In the genomic region with DNA sequence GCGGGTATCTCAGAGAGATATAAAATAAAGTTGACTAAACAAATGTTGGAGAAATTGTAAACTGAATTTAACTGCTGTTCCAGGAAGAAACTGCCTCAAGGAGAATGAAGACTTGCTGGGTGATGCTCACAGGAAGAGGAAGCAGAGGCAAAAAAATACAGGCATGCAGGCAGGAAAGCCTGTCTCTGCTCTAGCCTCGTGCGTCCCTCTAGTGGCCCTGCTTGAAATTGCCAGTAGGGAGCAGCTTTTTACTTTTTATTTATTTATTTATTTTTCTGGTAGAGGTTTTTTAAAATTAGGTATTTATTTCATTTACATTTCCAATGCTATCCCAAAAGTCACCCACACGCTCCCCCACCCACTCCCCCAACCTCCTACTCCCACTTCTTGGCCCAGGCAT, we compare ENCODE assay signal across 8 mouse cellular contexts.
DNase-seq lines count a peak whose midpoint lies in the region; ATAC-seq and TF ChIP-seq lines count a peak whose summit lies in the region.

No protein-coding gene starts in this region.

- peak; percentile 41 for TF ChIP-seq CTCF in gastrocnemius, adult 2 months (IDR thresholded peaks at IDR 0.05)
- TF ChIP-seq CTCF in bone marrow macrophage, adult 2 months (IDR thresholded peaks at IDR 0.05; ENCODE audit: low read depth, low read length) = peak; percentile 21; the same call in 1 of the 2 replicates

- no peaks in the 10 kb centered on the region for H3K9me3 ChIP-seq in forebrain, embryonic 10.5 days
- no peaks in the 10 kb centered on the region for H3K9me3 ChIP-seq in midbrain, embryonic 11.5 days (ENCODE audit: control insufficient read depth, low read length)

- TF ChIP-seq POLR2A in bone marrow macrophage, adult 2 months (IDR thresholded peaks at IDR 0.05; ENCODE audit: borderline replicate concordance, low read depth, low read length) = no peak

- WGBS in forebrain, embryonic 10.5 days = 48% methylated on average over 4 of the region's 4 CpGs
- WGBS in midbrain, embryonic 11.5 days = 36% methylated on average over 4 of the region's 4 CpGs

- no peak overlapping the region for H3K4me3 ChIP-seq in gastrocnemius, adult 2 months
- H3K4me3 ChIP-seq in bone marrow macrophage, adult 2 months (ENCODE audit: insufficient read depth, low read length) = no peak overlapping the region
- H3K4me3 ChIP-seq in forebrain, embryonic 10.5 days = no peak overlapping the region
- no peak overlapping the region for H3K4me3 ChIP-seq in midbrain, embryonic 11.5 days (ENCODE audit: low read depth, low read length)

- no peak for DNase-seq in gastrocnemius, adult 2 months
- no peak for DNase-seq in gastrocnemius, adult 18-20 months (ENCODE audit: low spot score)
- DNase-seq in 3T3-L1 (ENCODE audit: low read depth, low spot score) = peak; percentile 48
- DNase-seq in forebrain, embryonic 10.5 days (ENCODE audit: extremely low spot score, low spot score) = peak; percentile 41
- peak; percentile 48 to 82 for DNase-seq in layer of hippocampus, adult 18-20 months (ENCODE audit: low spot score in 2 of 2)
- DNase-seq in midbrain, embryonic 11.5 days (ENCODE audit: low spot score, missing footprints) = peak; percentile 90
- DNase-seq in thymus, postnatal 10 days (ENCODE audit: low spot score in 2 of 2) = peak; percentile 14 to 59

- H3K27ac ChIP-seq in gastrocnemius, adult 2 months = no peak overlapping the region
- H3K27ac ChIP-seq in bone marrow macrophage, adult 2 months (ENCODE audit: insufficient read depth, low read depth, low read length) = no peak overlapping the region
- no peak overlapping the region for H3K27ac ChIP-seq in forebrain, embryonic 10.5 days
- no peak overlapping the region for H3K27ac ChIP-seq in midbrain, embryonic 11.5 days (ENCODE audit: low read depth, low read length)

- H3K9ac ChIP-seq in midbrain, embryonic 11.5 days (ENCODE audit: low read length) = no peak overlapping the region

- no peaks in the 10 kb centered on the region for H3K27me3 ChIP-seq in forebrain, embryonic 10.5 days (ENCODE audit: poor library complexity, severe bottlenecking)
- no peaks in the 10 kb centered on the region for H3K27me3 ChIP-seq in midbrain, embryonic 11.5 days (ENCODE audit: control insufficient read depth, insufficient read depth, low read length)

- H3K4me2 ChIP-seq in midbrain, embryonic 11.5 days = no peak overlapping the region

- intact Hi-C loops in gastrocnemius, adult 2 months (cut with DNase I) = no loop called here

- ATAC-seq in midbrain, embryonic 11.5 days (ENCODE audit: low FRiP score) = peak; percentile 59; the same call in 1 of the 2 replicates

- no peaks in the 10 kb centered on the region for H3K36me3 ChIP-seq in forebrain, embryonic 10.5 days (replicated peaks)
- H3K36me3 ChIP-seq in midbrain, embryonic 11.5 days (ENCODE audit: control insufficient read depth, insufficient read depth, low read length) = no peaks in the 10 kb centered on the region

- H3K4me1 ChIP-seq in bone marrow macrophage, adult 2 months (ENCODE audit: control insufficient read depth, insufficient read depth, low read length) = no peaks in the 10 kb centered on the region
- H3K4me1 ChIP-seq in forebrain, embryonic 10.5 days = no peaks in the 10 kb centered on the region
- no peaks in the 10 kb centered on the region for H3K4me1 ChIP-seq in midbrain, embryonic 11.5 days (ENCODE audit: control insufficient read depth, insufficient read depth, low read length)

Comparison
In these comparisons a context has a peak if more than half of its experiments do, and no peak if none do; other contexts are left out.
1. DNase-seq: peak in 3T3-L1 (single experiment), forebrain, embryonic 10.5 days (single experiment), layer of hippocampus, adult 18-20 months (2 of 2), midbrain, embryonic 11.5 days (single experiment) and thymus, postnatal 10 days (2 of 2); none in gastrocnemius, adult 2 months (single experiment) and gastrocnemius, adult 18-20 months (single experiment).